In the genomic region with DNA sequence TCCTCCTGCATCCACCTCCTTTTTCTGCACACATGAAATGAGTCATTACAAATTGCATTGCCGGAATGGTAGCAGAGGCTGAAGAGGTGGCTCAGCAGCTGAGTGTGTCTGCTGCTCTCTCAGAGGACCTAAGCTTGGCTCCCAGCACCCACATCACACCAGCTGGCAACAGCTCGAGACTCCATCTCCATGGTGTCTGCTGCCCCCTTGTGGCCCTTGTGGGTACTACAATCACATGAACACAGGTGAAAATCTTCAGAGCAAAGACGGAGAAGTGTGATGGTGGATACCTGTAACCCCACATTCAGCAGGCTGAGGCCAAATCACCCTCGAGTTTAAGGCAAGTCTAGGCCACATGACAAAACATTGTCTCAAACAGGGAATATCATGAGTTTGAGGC, we compare ENCODE assay signal across 13 mouse cellular contexts. TPM values are rescaled to one million over a fixed set of nuclear protein-coding genes. Genes with fewer than 3 reads are reported as not detected.
DNase-seq lines count a peak whose midpoint lies in the region; ATAC-seq and TF ChIP-seq lines count a peak whose summit lies in the region.
"Had no signal": no experiment of that assay in that cellular context is flagged by ENCODE, and none has a peak within 500 bp of the region (broad histone marks: within the 10 kb centered on the region; RNA-seq: fewer than 3 reads in every experiment).

No protein-coding gene starts in this region.

- DNase-seq in forebrain, postnatal 0 days = no peak
- DNase-seq in lung, postnatal 0 days (ENCODE audit: low spot score) = no peak
- DNase-seq in lung, postnatal 14 days = no peak
- peak; percentile 63 for DNase-seq in ZHBTc4 (ENCODE audit: low read depth, low spot score)
- DNase-seq in splenic B cell, adult 2 months (ENCODE audit: low read depth, low spot score) = peak; percentile 53
- no peak for DNase-seq in gastrocnemius, postnatal 4 days (ENCODE audit: low spot score in 2 of 2)
- no peak for DNase-seq in hindbrain, embryonic 11.5 days (ENCODE audit: low spot score)

- H3K9ac ChIP-seq in forebrain, postnatal 0 days = no peak overlapping the region
- no peak overlapping the region for H3K9ac ChIP-seq in forebrain, embryonic 13.5 days
- H3K9ac ChIP-seq in lung, postnatal 0 days (replicated peaks; ENCODE audit: low read depth) = no peak overlapping the region
- H3K9ac ChIP-seq in hindbrain, embryonic 11.5 days (ENCODE audit: low read depth, low read length) = no peak overlapping the region
- H3K9ac ChIP-seq: hindbrain, embryonic 15.5 days; limb, embryonic 13.5 days; neural tube, embryonic 13.5 days had no signal

- H3K9me3 ChIP-seq in forebrain, postnatal 0 days (ENCODE audit: low read length) = no peaks in the 10 kb centered on the region
- H3K9me3 ChIP-seq in forebrain, embryonic 13.5 days (replicated peaks) = peaks cover 4% of the 10 kb centered on the region; the same call in 1 of the 2 replicates
- H3K9me3 ChIP-seq in lung, postnatal 0 days (ENCODE audit: low read length) = no peaks in the 10 kb centered on the region
- H3K9me3 ChIP-seq in hindbrain, embryonic 11.5 days (ENCODE audit: control insufficient read depth, low read length) = 0 out of 2 replicates have a peak, but pooled peaks cover 3% of the 10 kb centered on the region
- H3K9me3 ChIP-seq: hindbrain, embryonic 15.5 days had no signal

- WGBS in forebrain, postnatal 0 days = 50% methylated on average over 4 of the region's 4 CpGs
- WGBS in forebrain, embryonic 13.5 days = 50% methylated on average over 4 of the region's 4 CpGs
- 45% methylated on average over 4 of the region's 4 CpGs for WGBS in lung, postnatal 0 days
- 51% methylated on average over 4 of the region's 4 CpGs for WGBS in hindbrain, embryonic 11.5 days

- no peak overlapping the region for H3K27ac ChIP-seq in forebrain, postnatal 0 days (ENCODE audit: low read depth, low read length)
- H3K27ac ChIP-seq in forebrain, embryonic 13.5 days = no peak overlapping the region
- no peak overlapping the region for H3K27ac ChIP-seq in lung, postnatal 0 days (ENCODE audit: low read length)
- no peak overlapping the region for H3K27ac ChIP-seq in hindbrain, embryonic 11.5 days (ENCODE audit: low read depth, low read length)
- H3K27ac ChIP-seq: embryonic facial prominence, embryonic 10.5 days; heart, embryonic 10.5 days; hindbrain, embryonic 15.5 days; limb, embryonic 13.5 days; neural tube, embryonic 13.5 days had no signal

- no peak for TF ChIP-seq EP300 in lung, postnatal 0 days (IDR thresholded peaks at IDR 0.05)

- TF ChIP-seq CTCF in forebrain, postnatal 0 days (IDR thresholded peaks at IDR 0.05; ENCODE audit: low read depth) = peak; percentile 54
- TF ChIP-seq CTCF in lung, postnatal 0 days (IDR thresholded peaks at IDR 0.05) = peak; percentile 52

- H3K4me3 ChIP-seq in forebrain, postnatal 0 days (ENCODE audit: low read depth, low read length) = no peak overlapping the region
- no peak overlapping the region for H3K4me3 ChIP-seq in forebrain, embryonic 13.5 days
- H3K4me3 ChIP-seq in lung, postnatal 0 days (ENCODE audit: low read depth, low read length) = no peak overlapping the region
- no peak overlapping the region for H3K4me3 ChIP-seq in hindbrain, embryonic 11.5 days (ENCODE audit: low read depth, low read length)
- H3K4me3 ChIP-seq: embryonic facial prominence, embryonic 10.5 days; heart, embryonic 10.5 days; hindbrain, embryonic 15.5 days; limb, embryonic 13.5 days; neural tube, embryonic 13.5 days had no signal

- no peaks in the 10 kb centered on the region for H3K36me3 ChIP-seq in forebrain, postnatal 0 days (ENCODE audit: insufficient read depth)
- H3K36me3 ChIP-seq in forebrain, embryonic 13.5 days (ENCODE audit: poor library complexity, severe bottlenecking) = no peaks in the 10 kb centered on the region
- H3K36me3 ChIP-seq in lung, postnatal 0 days (ENCODE audit: insufficient read depth, low read length) = no peaks in the 10 kb centered on the region
- H3K36me3 ChIP-seq in splenic B cell, adult 2 months (ENCODE audit: control insufficient read depth, insufficient read depth, low read length, poor library complexity, severe bottlenecking) = no peaks in the 10 kb centered on the region
- no peaks in the 10 kb centered on the region for H3K36me3 ChIP-seq in hindbrain, embryonic 11.5 days (ENCODE audit: control insufficient read depth, insufficient read depth, low read length)
- H3K36me3 ChIP-seq: embryonic facial prominence, embryonic 10.5 days; heart, embryonic 10.5 days; hindbrain, embryonic 15.5 days; limb, embryonic 13.5 days; neural tube, embryonic 13.5 days had no signal

- no peaks in the 10 kb centered on the region for H3K27me3 ChIP-seq in forebrain, postnatal 0 days (ENCODE audit: insufficient read depth, low read length)
- H3K27me3 ChIP-seq in forebrain, embryonic 13.5 days = 0 out of 2 replicates have a peak, but pooled peaks cover 3% of the 10 kb centered on the region
- no peaks in the 10 kb centered on the region for H3K27me3 ChIP-seq in lung, postnatal 0 days (replicated peaks; ENCODE audit: insufficient read depth, low read length)
- no peaks in the 10 kb centered on the region for H3K27me3 ChIP-seq in splenic B cell, adult 2 months (ENCODE audit: control insufficient read depth, insufficient read depth, low read length, poor library complexity, severe bottlenecking)
- no peaks in the 10 kb centered on the region for H3K27me3 ChIP-seq in hindbrain, embryonic 11.5 days (ENCODE audit: control insufficient read depth, insufficient read depth, low read length)
- H3K27me3 ChIP-seq: hindbrain, embryonic 15.5 days; neural tube, embryonic 13.5 days had no signal

- no peaks in the 10 kb centered on the region for H3K4me1 ChIP-seq in forebrain, postnatal 0 days (ENCODE audit: insufficient read depth)
- H3K4me1 ChIP-seq in forebrain, embryonic 13.5 days = no peaks in the 10 kb centered on the region
- no peaks in the 10 kb centered on the region for H3K4me1 ChIP-seq in lung, postnatal 0 days (ENCODE audit: insufficient read depth, low read depth, low read length)
- no peaks in the 10 kb centered on the region for H3K4me1 ChIP-seq in hindbrain, embryonic 11.5 days (replicated peaks; ENCODE audit: control insufficient read depth, insufficient read depth, low read length)
- H3K4me1 ChIP-seq: embryonic facial prominence, embryonic 10.5 days; heart, embryonic 10.5 days; hindbrain, embryonic 15.5 days; limb, embryonic 13.5 days; neural tube, embryonic 13.5 days had no signal

- no peak for ATAC-seq in forebrain, postnatal 0 days
- no peak for ATAC-seq in forebrain, embryonic 13.5 days
- ATAC-seq in lung, postnatal 0 days = no peak
- no peak for ATAC-seq in hindbrain, embryonic 11.5 days (ENCODE audit: low FRiP score)

- no peak overlapping the region for H3K4me2 ChIP-seq in forebrain, postnatal 0 days (ENCODE audit: low read depth)
- H3K4me2 ChIP-seq in forebrain, embryonic 13.5 days = no peak overlapping the region
- H3K4me2 ChIP-seq in lung, postnatal 0 days (replicated peaks; ENCODE audit: low read depth, low read length) = no peak overlapping the region
- no peak overlapping the region for H3K4me2 ChIP-seq in hindbrain, embryonic 11.5 days (replicated peaks; ENCODE audit: low read depth, low read length)
- H3K4me2 ChIP-seq: hindbrain, embryonic 15.5 days; limb, embryonic 13.5 days; neural tube, embryonic 13.5 days had no signal

RNA-seq across cellular contexts. Expression of a gene that starts 8.9 kb away (rescaled TPM):
- total RNA-seq in forebrain, postnatal 0 days (2014; rRNA removed) = not detected in 2 replicates
- not detected in 2 replicates for polyA plus RNA-seq in forebrain, postnatal 0 days (2015; fragmentation: Nextera tagmentation; extraction: Ambion mirVana)
- not detected in 2 replicates for polyA plus RNA-seq in forebrain, embryonic 13.5 days (2015; fragmentation: Nextera tagmentation; extraction: Ambion mirVana)
- not detected in 2 replicates for polyA plus RNA-seq in lung, postnatal 0 days (2015; fragmentation: Nextera tagmentation; extraction: Ambion mirVana)
- not detected for total RNA-seq in gastrocnemius, postnatal 4 days (2021)
- polyA plus RNA-seq in hindbrain, embryonic 11.5 days (2014; fragmentation: Nextera tagmentation; extraction: Ambion mirVana) = not detected in 2 replicates
- polyA plus RNA-seq: embryonic facial prominence, embryonic 10.5 days; heart, embryonic 10.5 days; hindbrain, embryonic 15.5 days; limb, embryonic 13.5 days; neural tube, embryonic 13.5 days had no signal

RNA-seq across cellular contexts. Expression of a gene that starts 12.2 kb away (rescaled TPM):
- 1.2 and 1.5 TPM in 2 replicates for total RNA-seq in forebrain, postnatal 0 days (2014; rRNA removed)
- polyA plus RNA-seq in forebrain, postnatal 0 days (2015; fragmentation: Nextera tagmentation; extraction: Ambion mirVana) = 0.88 and 1.1 TPM in 2 replicates
- 0.40 and 0.44 TPM in 2 replicates for polyA plus RNA-seq in forebrain, embryonic 13.5 days (2015; fragmentation: Nextera tagmentation; extraction: Ambion mirVana)
- polyA plus RNA-seq in lung, postnatal 0 days (2015; fragmentation: Nextera tagmentation; extraction: Ambion mirVana) = 2.0 and 2.6 TPM in 2 replicates
- under 1 TPM; 0.61 to 0.93 TPM for total RNA-seq in gastrocnemius, postnatal 4 days (2021)
- polyA plus RNA-seq in hindbrain, embryonic 11.5 days (2014; fragmentation: Nextera tagmentation; extraction: Ambion mirVana) = 2.4 and 3.5 TPM in 2 replicates

RNA-seq across cellular contexts. Expression of a gene that starts 24.2 kb away (rescaled TPM):
- total RNA-seq in forebrain, postnatal 0 days (2014; rRNA removed) = not detected in 2 replicates
- polyA plus RNA-seq in forebrain, postnatal 0 days (2015; fragmentation: Nextera tagmentation; extraction: Ambion mirVana) = not detected in 2 replicates
- not detected in 2 replicates for polyA plus RNA-seq in forebrain, embryonic 13.5 days (2015; fragmentation: Nextera tagmentation; extraction: Ambion mirVana)
- polyA plus RNA-seq in lung, postnatal 0 days (2015; fragmentation: Nextera tagmentation; extraction: Ambion mirVana) = 0.27 TPM in 2 replicates
- total RNA-seq in gastrocnemius, postnatal 4 days (2021) = under 1 TPM in 1 of 2 experiments, not detected in 1; 0.31 TPM
- not detected in 2 replicates for polyA plus RNA-seq in hindbrain, embryonic 11.5 days (2014; fragmentation: Nextera tagmentation; extraction: Ambion mirVana)
- polyA plus RNA-seq: heart, embryonic 10.5 days; limb, embryonic 13.5 days had no signal

RNA-seq across cellular contexts. Expression of a gene that starts 41.4 kb away (rescaled TPM):
- 15.8 and 16.9 TPM in 2 replicates for total RNA-seq in forebrain, postnatal 0 days (2014; rRNA removed)
- 19.3 and 21.2 TPM in 2 replicates for polyA plus RNA-seq in forebrain, postnatal 0 days (2015; fragmentation: Nextera tagmentation; extraction: Ambion mirVana)
- polyA plus RNA-seq in forebrain, embryonic 13.5 days (2015; fragmentation: Nextera tagmentation; extraction: Ambion mirVana) = 20.1 and 20.9 TPM in 2 replicates
- 5.2 and 5.7 TPM in 2 replicates for polyA plus RNA-seq in lung, postnatal 0 days (2015; fragmentation: Nextera tagmentation; extraction: Ambion mirVana)
- 1 to 10 TPM; 4.0 to 4.2 TPM for total RNA-seq in gastrocnemius, postnatal 4 days (2021)
- 12.8 and 15.4 TPM in 2 replicates for polyA plus RNA-seq in hindbrain, embryonic 11.5 days (2014; fragmentation: Nextera tagmentation; extraction: Ambion mirVana)

RNA-seq across cellular contexts. Expression of a gene that starts 41.5 kb away (rescaled TPM):
- total RNA-seq in forebrain, postnatal 0 days (2014; rRNA removed) = 23.9 and 31.8 TPM in 2 replicates
- polyA plus RNA-seq in forebrain, postnatal 0 days (2015; fragmentation: Nextera tagmentation; extraction: Ambion mirVana) = 25.2 and 28.5 TPM in 2 replicates
- polyA plus RNA-seq in forebrain, embryonic 13.5 days (2015; fragmentation: Nextera tagmentation; extraction: Ambion mirVana) = 25.7 and 30.4 TPM in 2 replicates
- polyA plus RNA-seq in lung, postnatal 0 days (2015; fragmentation: Nextera tagmentation; extraction: Ambion mirVana) = 15.2 and 16.4 TPM in 2 replicates
- 10 to 100 TPM; 18.1 to 21.1 TPM for total RNA-seq in gastrocnemius, postnatal 4 days (2021)
- polyA plus RNA-seq in hindbrain, embryonic 11.5 days (2014; fragmentation: Nextera tagmentation; extraction: Ambion mirVana) = 18.4 and 21.3 TPM in 2 replicates

Comparison
In these comparisons a context has a peak if more than half of its experiments do, and no peak if none do; other contexts are left out.
1. DNase-seq: peak in ZHBTc4 (single experiment) and splenic B cell, adult 2 months (single experiment); none in forebrain, postnatal 0 days (single experiment), lung, postnatal 0 days (single experiment), lung, postnatal 14 days (single experiment), gastrocnemius, postnatal 4 days (0 of 2) and hindbrain, embryonic 11.5 days (single experiment).